Mouse (Mus musculus): ENCODE data around the gene Scaf4. TPM values are rescaled to one million over a fixed set of nuclear protein-coding genes. Genes with fewer than 3 reads are reported as not detected.

Scaf4 gene
- polyA plus RNA-seq, 1 experiment from 2014 or later = 31.4 TPM

DNA sequence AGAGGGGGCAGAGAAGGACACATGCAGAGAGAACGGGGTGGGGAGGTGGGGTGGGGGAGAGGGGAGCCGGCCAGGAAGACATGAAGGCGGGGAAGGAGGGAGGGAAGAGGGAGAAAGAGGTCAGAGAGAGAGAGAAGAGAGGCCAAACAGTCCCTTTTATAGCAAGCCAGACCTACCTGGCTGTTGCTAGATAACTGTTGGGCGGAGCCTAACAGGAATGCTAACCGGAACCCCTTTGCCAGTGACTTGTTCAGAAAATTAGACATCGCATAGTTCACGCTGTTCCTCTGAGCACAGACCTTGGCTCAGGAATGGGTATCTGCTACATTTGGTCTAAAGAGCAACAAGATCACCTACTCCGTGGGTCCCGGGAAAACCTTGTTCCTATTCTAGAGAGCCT, 6.7 kb upstream of the Scaf4 start:
- H3K27me3 ChIP-seq = no peaks in the 10 kb centered on the region
- ATAC-seq = no peak
- TF ChIP-seq CTCF (IDR thresholded peaks at IDR 0.05) = no peak
- in situ Hi-C loops (cut with MboI; ENCODE audit: low pct_unique_long_range_greater_than_20kb) = no loop called here
- ChIA-PET POLR2A (no interaction called here), CTCF (no interaction called here)
- DNase-seq (ENCODE audit: low read depth, low spot score) = no peak

DNA sequence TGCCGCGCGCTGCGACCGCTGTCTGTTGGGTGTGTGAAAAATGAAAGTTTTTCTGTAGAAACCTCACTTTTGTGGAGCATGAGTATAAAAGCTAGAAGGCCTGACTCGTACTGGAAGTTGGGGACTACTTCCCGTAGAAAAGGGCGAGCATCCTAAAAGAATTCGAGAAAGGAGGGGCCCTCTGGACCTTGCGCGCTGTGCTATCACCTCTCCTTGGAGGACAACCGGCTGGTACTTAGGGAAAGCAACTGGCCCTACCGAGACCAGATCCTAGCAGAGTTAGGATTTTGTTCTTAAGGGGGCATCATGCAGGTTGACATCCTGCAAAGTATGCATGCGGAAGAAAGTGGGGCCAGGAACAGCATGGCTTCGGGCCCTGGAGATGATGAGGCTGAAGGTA, 613 bp upstream of the Scaf4 start:
- DNase-seq (ENCODE audit: low read depth, low spot score) (no peak), ATAC-seq (no peak)
- ChIA-PET CTCF (no interaction called here), POLR2A (no interaction called here)
- no peaks in the 10 kb centered on the region for H3K27me3 ChIP-seq
- no peak for TF ChIP-seq CTCF (IDR thresholded peaks at IDR 0.05)
- in situ Hi-C loops (cut with MboI; ENCODE audit: low pct_unique_long_range_greater_than_20kb) = no loop called here

DNA sequence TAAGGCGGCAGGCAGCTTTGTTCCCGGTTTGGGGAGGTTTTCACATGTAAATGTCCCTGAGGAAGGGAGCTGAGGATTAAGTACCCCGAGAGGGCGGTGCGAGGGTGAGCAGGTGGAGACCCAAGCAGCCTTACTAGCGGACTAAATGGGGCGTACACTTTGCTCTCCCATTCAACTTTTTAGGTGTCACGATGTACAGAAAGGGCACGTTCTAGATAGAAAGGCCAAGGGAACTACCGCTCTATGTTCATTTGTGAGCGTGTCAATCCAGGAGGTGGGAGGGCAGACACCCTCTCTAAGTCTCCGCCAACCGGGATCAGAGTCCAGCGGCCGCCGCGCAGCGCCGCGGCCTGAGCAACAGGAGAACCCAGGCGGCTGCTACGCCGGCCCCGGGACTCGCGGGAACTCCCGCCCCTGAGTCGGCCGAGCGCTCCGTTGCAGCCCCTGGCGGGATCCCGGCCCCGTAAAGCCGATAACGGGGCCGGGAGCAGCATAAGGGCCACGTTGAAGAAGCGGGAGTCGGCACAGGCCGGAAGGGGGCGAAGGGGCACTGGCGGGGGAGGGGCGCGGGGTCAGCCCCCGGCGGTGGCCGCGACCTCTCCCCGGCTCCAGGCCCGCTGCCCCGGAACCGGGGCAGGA, 918 bp downstream of the Scaf4 start:
- TF ChIP-seq CTCF (IDR thresholded peaks at IDR 0.05) = no peak
- DNase-seq (ENCODE audit: low read depth, low spot score) (no peak), ATAC-seq (peak; percentile 26)
- ChIA-PET CTCF (no interaction called here), POLR2A (no interaction called here)
- in situ Hi-C loops (cut with MboI; ENCODE audit: low pct_unique_long_range_greater_than_20kb) = no loop called here
- no peaks in the 10 kb centered on the region for H3K27me3 ChIP-seq

DNA sequence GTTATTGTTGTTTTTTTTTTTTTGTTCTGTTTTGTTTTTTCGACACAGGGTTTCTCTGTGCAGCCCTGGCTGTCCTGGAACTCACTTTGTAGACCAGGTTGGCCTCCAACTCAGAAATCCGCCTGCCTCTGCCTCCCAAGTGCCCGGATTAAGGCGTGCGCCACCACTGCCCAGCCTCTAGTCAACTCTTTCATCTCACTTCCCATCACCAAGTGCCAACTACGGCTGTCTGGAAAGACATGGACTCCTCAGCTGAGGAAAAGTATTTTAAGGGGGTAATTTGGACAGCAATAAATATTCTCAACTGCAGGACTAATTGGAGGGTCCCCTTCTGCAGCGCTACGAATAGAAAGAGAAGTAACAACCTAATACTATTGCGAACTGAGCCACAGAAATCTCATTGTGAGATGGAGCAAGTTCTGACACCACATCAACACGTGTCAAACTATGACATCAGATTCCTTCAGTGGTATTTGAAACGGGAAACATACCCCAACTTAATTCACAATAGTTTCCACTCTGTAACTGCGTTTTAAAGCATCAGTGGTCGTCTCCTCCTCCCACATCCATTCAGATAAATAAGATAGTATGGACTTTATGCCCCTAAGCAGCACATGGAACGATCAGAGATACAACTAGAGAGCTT, 1.6 kb downstream of the Scaf4 start:
- H3K27me3 ChIP-seq = no peaks in the 10 kb centered on the region
- DNase-seq (ENCODE audit: low read depth, low spot score) (no peak), ATAC-seq (no peak)
- ChIA-PET CTCF (no interaction called here), POLR2A (interaction anchor here (1.0 kb wide), 1 partner anchor 63 kb away, joined by 3 read pairs; no protein-coding TSS in a partner anchor)
- in situ Hi-C loops (cut with MboI; ENCODE audit: low pct_unique_long_range_greater_than_20kb) = no loop called here
- no peak for TF ChIP-seq CTCF (IDR thresholded peaks at IDR 0.05)

DNA sequence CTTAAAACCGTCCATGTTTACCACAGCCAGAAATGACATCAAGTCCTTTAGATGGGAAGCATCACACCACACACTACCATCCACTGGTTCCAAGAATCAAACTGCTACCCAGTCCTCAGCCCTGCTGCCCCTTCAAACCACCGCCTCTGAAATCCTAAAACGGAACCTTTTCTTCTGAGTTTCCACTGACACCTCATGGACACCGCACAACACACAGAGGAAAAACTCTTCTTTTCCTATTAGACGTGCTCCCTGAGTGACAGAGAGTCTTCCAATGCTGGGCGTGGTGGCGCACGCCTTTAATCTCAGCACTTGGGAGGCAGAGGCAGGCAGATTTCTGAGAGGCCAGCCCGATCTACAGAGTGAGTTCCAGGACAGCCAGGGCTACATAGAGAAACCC, 2.9 kb downstream of the Scaf4 start:
- ATAC-seq (no peak), DNase-seq (ENCODE audit: low read depth, low spot score) (no peak)
- no peaks in the 10 kb centered on the region for H3K27me3 ChIP-seq
- in situ Hi-C loops (cut with MboI; ENCODE audit: low pct_unique_long_range_greater_than_20kb) = no loop called here
- ChIA-PET POLR2A (interaction anchor here (0.7 kb wide), 1 partner anchor 18 kb away, joined by 3 read pairs; no protein-coding TSS in a partner anchor), CTCF (no interaction called here)
- TF ChIP-seq CTCF (IDR thresholded peaks at IDR 0.05) = no peak

DNA sequence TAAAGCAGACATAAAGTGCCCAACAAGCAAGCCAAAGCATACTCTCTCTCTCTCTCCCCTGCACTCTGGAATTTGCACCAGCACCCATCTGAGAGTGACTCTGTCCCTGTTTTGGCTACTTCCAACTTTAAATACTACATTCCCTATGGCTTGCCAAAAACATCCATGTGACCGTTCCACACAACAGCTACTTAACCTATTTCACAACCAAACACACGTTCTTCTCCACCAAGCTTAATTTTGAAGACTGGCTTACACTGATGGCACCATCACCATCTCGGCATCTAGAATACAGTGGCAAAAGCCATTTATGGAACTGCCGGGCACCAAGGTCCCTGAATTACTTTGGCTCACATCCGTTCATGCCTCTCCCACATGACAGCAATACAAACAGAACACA, 3.3 kb downstream of the Scaf4 start:
- POLR2A ChIA-PET = interaction anchor here (0.7 kb wide), 1 partner anchor 18 kb away, joined by 3 read pairs; no protein-coding TSS in a partner anchor
- H3K27me3 ChIP-seq = no peaks in the 10 kb centered on the region
- CTCF ChIA-PET = no interaction called here
- in situ Hi-C loops (cut with MboI; ENCODE audit: low pct_unique_long_range_greater_than_20kb) = no loop called here
- DNase-seq (ENCODE audit: low read depth, low spot score) (no peak), ATAC-seq (no peak)
- TF ChIP-seq CTCF (IDR thresholded peaks at IDR 0.05) = no peak

DNA sequence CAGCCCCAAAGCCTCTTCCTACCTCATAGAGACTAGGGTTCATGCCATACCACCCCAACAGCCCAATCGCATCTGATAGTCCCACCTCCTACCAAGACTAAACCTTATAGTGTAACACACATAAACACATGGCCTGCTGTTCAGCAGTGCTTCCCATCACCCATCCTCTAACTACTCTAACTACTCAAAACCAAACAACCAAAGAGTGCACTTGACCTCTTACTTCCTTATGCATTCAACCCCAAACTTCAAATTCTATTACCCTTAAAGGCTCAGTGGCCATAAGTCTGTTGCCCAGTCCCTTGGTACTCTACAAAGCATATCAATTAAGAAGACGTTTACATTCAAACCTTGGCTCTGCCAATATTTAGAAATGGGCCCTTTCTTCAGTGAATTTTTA, 3.8 kb downstream of the Scaf4 start:
- no peak for ATAC-seq
- no peak for DNase-seq (ENCODE audit: low read depth, low spot score)
- ChIA-PET CTCF (no interaction called here), POLR2A (interaction anchor here (0.7 kb wide), 1 partner anchor 19 kb away, joined by 3 read pairs; no protein-coding TSS in a partner anchor)
- no peaks in the 10 kb centered on the region for H3K27me3 ChIP-seq
- in situ Hi-C loops (cut with MboI; ENCODE audit: low pct_unique_long_range_greater_than_20kb) = no loop called here
- no peak for TF ChIP-seq CTCF (IDR thresholded peaks at IDR 0.05)

DNA sequence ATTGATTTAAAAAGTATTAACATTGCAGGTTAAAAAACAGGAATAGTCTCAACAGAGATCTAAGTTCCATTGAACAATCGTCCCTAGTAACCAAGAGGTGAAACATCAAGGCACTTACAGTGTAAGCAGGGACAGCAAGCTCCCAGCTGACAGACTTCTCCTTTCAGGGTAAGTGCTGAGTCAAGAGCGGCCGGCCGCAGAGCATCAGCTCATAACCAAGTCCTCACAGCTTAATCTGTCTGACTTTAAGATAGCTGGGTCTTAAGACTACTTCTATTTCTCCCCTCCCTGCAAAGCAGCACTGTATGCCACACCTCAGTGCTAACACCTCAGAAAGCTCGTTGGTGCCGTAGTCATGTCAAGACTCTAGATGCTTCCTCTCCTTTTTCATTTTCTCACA, 5.2 kb downstream of the Scaf4 start:
- ChIA-PET CTCF (interaction anchor here (0.7 kb wide), 1 partner anchor 10 kb away, joined by 3 read pairs; no protein-coding TSS in a partner anchor), POLR2A (no interaction called here)
- no peak for DNase-seq (ENCODE audit: low read depth, low spot score)
- TF ChIP-seq CTCF (IDR thresholded peaks at IDR 0.05) = no peak
- in situ Hi-C loops (cut with MboI; ENCODE audit: low pct_unique_long_range_greater_than_20kb) = no loop called here
- H3K27me3 ChIP-seq = no peaks in the 10 kb centered on the region
- no peak for ATAC-seq

DNA sequence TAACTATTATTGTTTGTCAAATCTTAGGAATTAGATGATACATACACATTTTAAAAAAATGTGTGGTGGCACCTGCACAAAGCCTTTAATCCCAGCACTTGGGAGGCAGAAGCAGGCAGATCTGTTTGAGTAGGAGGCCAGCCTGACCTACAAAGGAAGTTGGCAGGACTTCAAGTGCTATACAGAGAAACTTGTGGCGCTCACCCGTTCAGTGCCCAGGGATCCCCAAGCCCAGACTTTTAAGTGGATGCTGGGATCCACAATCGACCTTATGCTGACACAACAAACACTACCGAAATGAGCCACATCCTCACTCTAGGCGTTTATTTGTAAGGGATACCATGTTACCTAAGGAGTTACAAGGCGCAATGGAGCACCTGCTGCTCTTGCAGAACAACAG, 8.8 kb downstream of the Scaf4 start:
- ATAC-seq (no peak), DNase-seq (ENCODE audit: low read depth, low spot score) (no peak)
- POLR2A ChIA-PET = no interaction called here
- in situ Hi-C loops (cut with MboI; ENCODE audit: low pct_unique_long_range_greater_than_20kb) = no loop called here
- TF ChIP-seq CTCF (IDR thresholded peaks at IDR 0.05) = no peak
- CTCF ChIA-PET = no interaction called here
- no peaks in the 10 kb centered on the region for H3K27me3 ChIP-seq

DNA sequence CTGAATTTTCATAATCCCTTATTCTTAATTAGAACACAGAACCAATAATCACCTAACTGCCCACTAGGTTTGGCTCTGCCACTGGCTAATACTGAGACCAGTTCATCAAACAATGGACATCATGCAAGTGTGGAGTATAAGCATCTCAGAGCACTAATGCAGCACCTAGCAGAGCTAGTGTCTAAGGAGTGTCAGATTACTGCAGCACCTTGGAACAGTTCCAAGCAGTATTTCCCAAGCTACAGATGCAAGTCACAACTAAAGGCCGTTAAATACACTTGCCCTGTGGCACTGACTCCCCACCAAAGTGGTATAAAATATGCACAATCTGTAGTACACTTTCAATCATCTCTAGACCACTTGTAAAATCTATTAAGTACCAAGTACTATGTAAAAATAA, 17.7 kb downstream of the Scaf4 start:
- CTCF ChIA-PET = no interaction called here
- DNase-seq (ENCODE audit: low read depth, low spot score) (no peak), ATAC-seq (no peak)
- in situ Hi-C loops (cut with MboI; ENCODE audit: low pct_unique_long_range_greater_than_20kb) = no loop called here
- no peak for TF ChIP-seq CTCF (IDR thresholded peaks at IDR 0.05)
- POLR2A ChIA-PET = no interaction called here
- no peaks in the 10 kb centered on the region for H3K27me3 ChIP-seq

DNA sequence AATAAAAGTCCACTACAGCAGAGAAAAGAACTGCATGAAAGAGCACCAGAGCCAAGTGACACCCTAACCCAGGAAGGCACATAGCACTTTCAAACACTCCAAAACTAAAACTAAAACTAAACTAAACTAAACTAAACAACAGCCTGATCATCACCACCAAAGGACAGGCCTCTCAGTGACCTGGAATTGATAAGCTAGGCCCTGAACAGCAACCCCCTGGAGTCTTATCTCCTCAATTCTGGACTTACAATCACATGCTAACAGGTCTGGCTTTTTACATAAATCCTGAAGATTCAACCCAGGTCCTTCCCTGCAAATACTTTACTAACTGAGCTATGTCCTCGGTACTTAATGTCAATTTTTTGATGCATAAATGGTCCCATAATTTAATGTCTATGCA, 19.2 kb downstream of the Scaf4 start:
- DNase-seq (ENCODE audit: low read depth, low spot score) (no peak), ATAC-seq (no peak)
- no peak for TF ChIP-seq CTCF (IDR thresholded peaks at IDR 0.05)
- ChIA-PET POLR2A (no interaction called here), CTCF (interaction anchor here (1.0 kb wide), 1 partner anchor 31 kb away, joined by 3 read pairs; no protein-coding TSS in a partner anchor)
- in situ Hi-C loops (cut with MboI; ENCODE audit: low pct_unique_long_range_greater_than_20kb) = no loop called here
- no peaks in the 10 kb centered on the region for H3K27me3 ChIP-seq

DNA sequence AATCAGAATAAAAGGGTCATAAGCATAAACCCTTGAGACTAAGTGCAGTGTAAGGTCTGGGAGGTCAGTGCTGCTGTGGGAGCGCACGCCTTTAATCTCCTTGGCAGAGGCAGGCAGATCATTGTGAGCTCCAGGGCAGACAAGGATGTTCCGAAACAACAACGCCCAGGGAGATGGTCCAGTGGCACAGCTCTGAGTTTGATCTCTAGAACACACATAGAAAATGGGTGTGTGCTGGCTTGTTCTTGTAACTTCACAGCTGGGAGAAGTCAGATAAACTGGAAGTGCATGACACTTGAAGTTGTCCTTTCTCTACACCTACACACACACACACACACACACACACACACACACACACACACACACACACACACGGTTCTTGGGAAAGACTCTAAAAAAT, 20.3 kb downstream of the Scaf4 start:
- no peaks in the 10 kb centered on the region for H3K27me3 ChIP-seq
- POLR2A ChIA-PET = no interaction called here
- in situ Hi-C loops (cut with MboI; ENCODE audit: low pct_unique_long_range_greater_than_20kb) = no loop called here
- DNase-seq (ENCODE audit: low read depth, low spot score) = no peak
- CTCF ChIA-PET = no interaction called here
- no peak for ATAC-seq
- TF ChIP-seq CTCF (IDR thresholded peaks at IDR 0.05) = no peak

Data from Patski (cell line).